Mouse (Mus musculus): Measurements from ENCODE around the gene 1700003E16Rik. TPM values are rescaled to one million over a fixed set of nuclear protein-coding genes. Genes with fewer than 3 reads are reported as not detected.

1700003E16Rik gene
- polyA plus RNA-seq, 1 experiment from 2014 or later: 1.0 TPM

DNA sequence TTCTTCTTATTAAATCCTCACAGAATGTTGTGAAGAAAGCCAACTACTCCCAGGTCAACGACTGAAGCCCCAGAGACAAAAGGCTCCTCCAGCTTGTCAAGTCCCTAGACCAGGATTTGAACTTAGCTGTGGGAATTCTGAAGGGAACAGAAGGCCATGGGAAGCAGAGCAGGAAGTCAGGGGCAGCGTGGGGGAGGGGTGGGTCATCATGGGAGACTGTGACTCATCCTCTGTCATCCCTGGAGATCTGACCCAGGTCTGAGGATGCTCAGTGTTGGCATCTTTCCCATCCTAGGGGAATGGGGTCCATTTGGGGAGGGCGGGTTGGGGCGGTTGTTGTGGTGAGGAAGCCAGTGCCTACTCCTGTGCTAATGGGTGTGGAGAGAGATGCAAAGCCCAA, 14.6 kb upstream of the 1700003E16Rik start:
- ATAC-seq: no peak
- Histone ChIP-seq H3K36me3 (ENCODE audit: control insufficient read depth, insufficient read depth) (peaks cover 3% of the 10 kb centered on the region; the same call in 1 of the 2 replicates), H3K4me2 (replicated peaks; ENCODE audit: low read depth) (peak overlapping the region; percentile 52; the same call in 1 of the 2 replicates), H3K27ac (ENCODE audit: low read depth, low read length) (no peak overlapping the region), H3K9me3 (ENCODE audit: control insufficient read depth) (no peaks in the 10 kb centered on the region), H3K9ac (ENCODE audit: low read depth, low read length) (0 out of 2 replicates have a peak overlapping the region, but pooled peaks have one; percentile 34), H3K27me3 (replicated peaks; ENCODE audit: control insufficient read depth, insufficient read depth, low read length) (no peaks in the 10 kb centered on the region), H3K4me3 (ENCODE audit: low read depth, low read length) (no peak overlapping the region), H3K4me1 (replicated peaks; ENCODE audit: control insufficient read depth, insufficient read depth, low read length) (peaks cover 6% of the 10 kb centered on the region; the same call in 1 of the 2 replicates)
- WGBS: 48% methylated on average over 4 of the region's 4 CpGs
- no peak for TF ChIP-seq CTCF (IDR thresholded peaks at IDR 0.05; ENCODE audit: low read depth)

DNA sequence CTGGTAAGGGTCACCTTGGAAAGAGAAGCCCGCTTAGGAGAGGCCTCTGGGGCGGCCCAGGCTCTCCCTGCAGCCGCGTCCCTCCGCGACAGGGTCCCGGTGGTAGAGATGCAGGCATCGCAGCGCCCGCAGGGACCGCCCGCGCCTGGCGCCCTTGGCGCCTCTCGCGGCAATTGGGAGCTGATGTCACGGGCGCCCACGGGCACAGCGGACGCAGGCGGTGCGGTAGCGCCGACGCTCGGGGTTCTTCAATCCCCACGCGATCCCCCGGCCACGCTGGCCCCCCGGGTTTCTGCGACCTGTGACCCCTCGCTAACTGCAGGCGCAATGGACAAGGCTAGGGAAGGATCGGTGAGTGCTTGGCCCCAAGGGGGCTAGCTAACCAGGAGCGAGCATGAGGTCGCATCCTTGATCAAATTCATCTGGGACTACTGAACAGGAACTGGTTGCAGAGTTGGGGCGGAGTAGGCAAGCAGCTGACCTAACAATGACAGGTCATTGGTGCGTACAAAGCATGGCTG, 13.9 kb upstream of the 1700003E16Rik start:
- H3K9ac ChIP-seq (ENCODE audit: low read depth, low read length): peak overlapping the region; percentile 34; the same call in 1 of the 2 replicates
- ATAC-seq: no peak
- H3K27ac ChIP-seq (ENCODE audit: low read depth, low read length): no peak overlapping the region
- H3K4me1 ChIP-seq (replicated peaks; ENCODE audit: control insufficient read depth, insufficient read depth, low read length): peaks cover 6% of the 10 kb centered on the region; the same call in 1 of the 2 replicates
- no peaks in the 10 kb centered on the region for H3K9me3 ChIP-seq (ENCODE audit: control insufficient read depth)
- peak overlapping the region; percentile 52 for H3K4me2 ChIP-seq (replicated peaks; ENCODE audit: low read depth)
- peak overlapping the region; percentile 17; the same call in 1 of the 2 replicates for H3K4me3 ChIP-seq (ENCODE audit: low read depth, low read length)
- peaks cover 8% of the 10 kb centered on the region; the same call in 1 of the 2 replicates for H3K36me3 ChIP-seq (ENCODE audit: control insufficient read depth, insufficient read depth)
- 17% methylated on average over 40 of the region's 41 CpGs for WGBS
- no peaks in the 10 kb centered on the region for H3K27me3 ChIP-seq (replicated peaks; ENCODE audit: control insufficient read depth, insufficient read depth, low read length)
- no peak for TF ChIP-seq CTCF (IDR thresholded peaks at IDR 0.05; ENCODE audit: low read depth)

GRCm38 (mm10) chr6:83142886-83143285, 13.3 kb upstream of the 1700003E16Rik start:
- H3K4me3 ChIP-seq (ENCODE audit: low read depth, low read length): no peak overlapping the region
- H3K9me3 ChIP-seq (ENCODE audit: control insufficient read depth): no peaks in the 10 kb centered on the region
- H3K4me1 ChIP-seq (replicated peaks; ENCODE audit: control insufficient read depth, insufficient read depth, low read length): peaks cover 6% of the 10 kb centered on the region; the same call in 1 of the 2 replicates
- no peak overlapping the region for H3K27ac ChIP-seq (ENCODE audit: low read depth, low read length)
- peaks cover 15% of the 10 kb centered on the region; the same call in 1 of the 2 replicates for H3K36me3 ChIP-seq (ENCODE audit: control insufficient read depth, insufficient read depth)
- 68% methylated on average over 11 of the region's 11 CpGs for WGBS
- TF ChIP-seq CTCF (IDR thresholded peaks at IDR 0.05; ENCODE audit: low read depth): no peak
- no peak overlapping the region for H3K9ac ChIP-seq (ENCODE audit: low read depth, low read length)
- no peak overlapping the region for H3K4me2 ChIP-seq (replicated peaks; ENCODE audit: low read depth)
- no peak for ATAC-seq
- H3K27me3 ChIP-seq (replicated peaks; ENCODE audit: control insufficient read depth, insufficient read depth, low read length): no peaks in the 10 kb centered on the region

DNA sequence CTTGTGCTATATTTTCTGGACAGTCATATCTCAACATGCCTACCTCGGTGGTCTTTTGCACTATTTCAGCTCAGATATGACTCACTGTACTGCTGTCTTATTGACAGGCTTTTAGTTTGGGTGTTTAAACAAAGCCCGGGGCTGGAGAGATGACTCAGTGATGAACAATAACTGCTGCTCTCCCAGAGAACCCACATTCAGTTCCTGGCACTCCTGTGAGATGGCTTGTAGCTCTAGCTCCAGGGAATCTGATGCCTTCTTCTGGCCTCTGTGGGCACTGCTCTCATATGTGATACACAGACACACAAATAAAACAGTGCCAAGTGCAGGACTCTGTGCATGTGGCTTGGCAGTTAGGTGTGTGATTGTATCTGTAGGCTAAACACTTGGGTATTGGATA, 11.0 kb upstream of the 1700003E16Rik start:
- Histone ChIP-seq H3K9ac (ENCODE audit: low read depth, low read length) (no peak overlapping the region), H3K36me3 (ENCODE audit: control insufficient read depth, insufficient read depth) (peaks cover 36% of the 10 kb centered on the region), H3K4me3 (ENCODE audit: low read depth, low read length) (no peak overlapping the region), H3K27ac (ENCODE audit: low read depth, low read length) (no peak overlapping the region), H3K4me2 (replicated peaks; ENCODE audit: low read depth) (no peak overlapping the region), H3K9me3 (ENCODE audit: control insufficient read depth) (no peaks in the 10 kb centered on the region), H3K4me1 (replicated peaks; ENCODE audit: control insufficient read depth, insufficient read depth, low read length) (peaks cover 6% of the 10 kb centered on the region; the same call in 1 of the 2 replicates), H3K27me3 (replicated peaks; ENCODE audit: control insufficient read depth, insufficient read depth, low read length) (no peaks in the 10 kb centered on the region)
- TF ChIP-seq CTCF (IDR thresholded peaks at IDR 0.05; ENCODE audit: low read depth): no peak
- no peak for ATAC-seq
- 48% methylated on average over 2 of the region's 2 CpGs for WGBS

DNA sequence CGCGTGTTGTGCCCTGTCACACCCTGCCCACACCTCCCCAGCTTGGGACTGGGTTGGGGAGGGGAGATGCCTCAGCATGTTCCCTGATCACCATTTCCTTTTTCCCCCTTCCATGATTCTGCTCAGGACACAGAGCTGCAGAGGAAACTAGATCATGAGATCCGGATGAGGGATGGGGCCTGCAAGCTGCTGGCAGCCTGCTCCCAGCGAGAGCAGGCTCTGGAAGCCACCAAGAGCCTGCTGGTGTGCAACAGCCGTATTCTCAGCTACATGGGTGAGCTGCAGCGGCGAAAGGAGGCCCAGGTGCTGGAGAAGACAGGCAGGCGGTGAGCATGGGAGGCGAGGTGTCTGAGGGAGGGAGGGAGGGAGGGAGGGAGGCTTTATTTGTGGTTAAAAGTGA, 10.4 kb upstream of the 1700003E16Rik start:
- H3K4me3 ChIP-seq (ENCODE audit: low read depth, low read length): no peak overlapping the region
- H3K4me2 ChIP-seq (replicated peaks; ENCODE audit: low read depth): no peak overlapping the region
- H3K9ac ChIP-seq (ENCODE audit: low read depth, low read length): no peak overlapping the region
- H3K27ac ChIP-seq (ENCODE audit: low read depth, low read length): no peak overlapping the region
- WGBS: 79% methylated on average over 9 of the region's 9 CpGs
- H3K9me3 ChIP-seq (ENCODE audit: control insufficient read depth): no peaks in the 10 kb centered on the region
- H3K4me1 ChIP-seq (replicated peaks; ENCODE audit: control insufficient read depth, insufficient read depth, low read length): peaks cover 6% of the 10 kb centered on the region; the same call in 1 of the 2 replicates
- no peaks in the 10 kb centered on the region for H3K27me3 ChIP-seq (replicated peaks; ENCODE audit: control insufficient read depth, insufficient read depth, low read length)
- no peak for TF ChIP-seq CTCF (IDR thresholded peaks at IDR 0.05; ENCODE audit: low read depth)
- peaks cover 42% of the 10 kb centered on the region for H3K36me3 ChIP-seq (ENCODE audit: control insufficient read depth, insufficient read depth)
- ATAC-seq: no peak

GRCm38 (mm10) chr6:83147280-83147679, 8.9 kb upstream of the 1700003E16Rik start:
- Histone ChIP-seq H3K27me3 (replicated peaks; ENCODE audit: control insufficient read depth, insufficient read depth, low read length) (no peaks in the 10 kb centered on the region), H3K4me2 (replicated peaks; ENCODE audit: low read depth) (no peak overlapping the region), H3K4me3 (ENCODE audit: low read depth, low read length) (no peak overlapping the region), H3K9ac (ENCODE audit: low read depth, low read length) (no peak overlapping the region), H3K4me1 (replicated peaks; ENCODE audit: control insufficient read depth, insufficient read depth, low read length) (peaks cover 2% of the 10 kb centered on the region; the same call in 1 of the 2 replicates), H3K36me3 (ENCODE audit: control insufficient read depth, insufficient read depth) (peaks cover 57% of the 10 kb centered on the region), H3K27ac (ENCODE audit: low read depth, low read length) (no peak overlapping the region), H3K9me3 (ENCODE audit: control insufficient read depth) (no peaks in the 10 kb centered on the region)
- 55% methylated on average over 7 of the region's 7 CpGs for WGBS
- TF ChIP-seq CTCF (IDR thresholded peaks at IDR 0.05; ENCODE audit: low read depth): no peak
- ATAC-seq: no peak

All from intestine, postnatal 0 days (tissue).